Mouse (Mus musculus) CH12.LX (cell line): ENCODE results near the gene Fer. TPM values are rescaled to one million over a fixed set of nuclear protein-coding genes. Genes with fewer than 3 reads are reported as not detected.

Experiments used
- DNase-seq: peaks from one replicate; pipeline ENCODE4 v3.0.0-alpha.2; 2013; ENCODE audit errors: extremely low read depth
- H3K27ac ChIP-seq: 2 replicates; pipeline ENCODE4 v1.5.1; 2012; ENCODE audit warnings: low read depth, mild to moderate bottlenecking, control low read depth, moderate library complexity; ENCODE audit not compliant: insufficient read depth
- H3K27me3 ChIP-seq: replicated peaks from 2 replicates; pipeline ENCODE3; 2012; ENCODE audit warnings: inconsistent platforms
- H3K36me3 ChIP-seq, 2 experiments: replicated peaks in 1 of 2; 2 replicates each; pipeline versions ENCODE3 to v1.6.1; 2012; ENCODE audit warnings: inconsistent platforms in 1 of 2, low read length in 1 of 2, mild to moderate bottlenecking in 1 of 2, mixed read lengths in 1 of 2, moderate library complexity in 1 of 2; ENCODE audit not compliant: control insufficient read depth in 1 of 2, insufficient read depth in 1 of 2
- H3K4me1 ChIP-seq, 2 experiments: 2 replicates each; pipeline ENCODE4 v1.6.1; 2012; ENCODE audit warnings: inconsistent platforms in 1 of 2, moderate library complexity in 1 of 2; ENCODE audit not compliant: insufficient read depth in 2 of 2, control insufficient read depth in 1 of 2
- H3K4me2 ChIP-seq: 2 replicates; pipeline ENCODE4 v1.6.1; 2012; ENCODE audit warnings: low read depth, mild to moderate bottlenecking, control low read depth; ENCODE audit not compliant: poor library complexity, insufficient read depth, severe bottlenecking
- H3K4me3 ChIP-seq, 3 experiments: fragments of 150-350 bp in 1 of 3; sonication (generic) in 1 of 3; replicated peaks in 1 of 3; 2 replicates each; pipeline versions ENCODE3 to v1.5.1; 2011 to 2012; ENCODE audit warnings: low read depth in 2 of 3, low read length in 2 of 3, mild to moderate bottlenecking in 2 of 3, moderate library complexity in 2 of 3, control low read depth in 1 of 3, improper control_type of control experiment in 1 of 3, inconsistent platforms in 1 of 3, mixed read lengths in 1 of 3; ENCODE audit not compliant: poor library complexity in 1 of 3
- H3K79me2 ChIP-seq: replicated peaks from 2 replicates; pipeline ENCODE4 v1.6.1; 2012; ENCODE audit warnings: mild to moderate bottlenecking, moderate library complexity; ENCODE audit not compliant: control insufficient read depth, poor library complexity, insufficient read depth, severe bottlenecking; ENCODE audit errors: extremely low read depth
- H3K9ac ChIP-seq: 2 replicates; pipeline ENCODE4 v1.6.1; 2012; ENCODE audit warnings: low read depth, mild to moderate bottlenecking, control low read depth, moderate library complexity; ENCODE audit not compliant: insufficient read depth
- H3K9me3 ChIP-seq: replicated peaks from 2 replicates; pipeline ENCODE3; 2012; ENCODE audit warnings: low read length, inconsistent platforms, mixed read lengths
- BHLHE40 ChIP-seq: IDR thresholded peaks from 2 replicates; pipeline ENCODE4 v1.6.1; 2011; ENCODE audit warnings: mild to moderate bottlenecking, low read depth, low read length, improper control_type of control experiment
- CHD1 ChIP-seq: IDR thresholded peaks from 2 replicates; pipeline ENCODE4 v1.6.1; 2012; ENCODE audit warnings: low read depth, low read length, improper control_type of control experiment, inconsistent platforms
- CHD2 ChIP-seq: IDR thresholded peaks from 2 replicates; pipeline ENCODE4 v1.6.1; 2011; ENCODE audit warnings: low read length, improper control_type of control experiment
- CTCF ChIP-seq, 2 experiments: IDR thresholded peaks in 1 of 2; conservative IDR thresholded peaks in 1 of 2; 2 replicates each; pipeline ENCODE4 v1.5.1; 2011 to 2012; ENCODE audit warnings: low read depth in 2 of 2, low read length in 2 of 2, improper control_type of control experiment in 1 of 2, inconsistent platforms in 1 of 2, mild to moderate bottlenecking in 1 of 2, moderate library complexity in 1 of 2
- ETS1 ChIP-seq: conservative IDR thresholded peaks from 2 replicates; pipeline ENCODE4 v1.6.1; 2012; ENCODE audit warnings: low read depth, mild to moderate bottlenecking, inconsistent platforms, low read length, improper control_type of control experiment, moderate library complexity
- HCFC1 ChIP-seq: IDR thresholded peaks from 2 replicates; pipeline ENCODE4 v1.6.1; 2012; ENCODE audit warnings: low read depth, mild to moderate bottlenecking, inconsistent platforms, low read length, improper control_type of control experiment
- JUND ChIP-seq: conservative IDR thresholded peaks from 2 replicates; pipeline ENCODE4 v1.6.1; 2011; ENCODE audit warnings: low read depth, low read length, improper control_type of control experiment
- KAT2A ChIP-seq: IDR thresholded peaks from 2 replicates; pipeline ENCODE4 v1.6.1; 2012; ENCODE audit warnings: low read length, improper control_type of control experiment, inconsistent platforms; ENCODE audit not compliant: insufficient replicate concordance
- MAX ChIP-seq: IDR thresholded peaks from 2 replicates; pipeline ENCODE4 v1.6.1; 2011; ENCODE audit warnings: low read length, improper control_type of control experiment
- MAZ ChIP-seq: IDR thresholded peaks from 2 replicates; pipeline ENCODE4 v1.6.1; 2012; ENCODE audit warnings: low read depth, mild to moderate bottlenecking, inconsistent platforms, low read length, improper control_type of control experiment, moderate library complexity
- MXI1 ChIP-seq: IDR thresholded peaks from 2 replicates; pipeline ENCODE4 v1.6.1; 2011; ENCODE audit warnings: mild to moderate bottlenecking, low read depth, low read length, improper control_type of control experiment
- NELFE ChIP-seq: IDR thresholded peaks from 2 replicates; pipeline ENCODE4 v1.6.1; 2011; ENCODE audit warnings: low read depth, low read length, improper control_type of control experiment
- PAX5 ChIP-seq: IDR thresholded peaks from 2 replicates; pipeline ENCODE4 v1.6.1; 2012; ENCODE audit warnings: low read length, inconsistent platforms, mixed read lengths
- POLR2A ChIP-seq: IDR thresholded peaks from 2 replicates; pipeline ENCODE4 v1.6.1; 2011; ENCODE audit warnings: low read depth, mild to moderate bottlenecking, improper control_type of control experiment, low read length
- POLR2AphosphoS2 ChIP-seq: IDR thresholded peaks from 2 replicates; pipeline ENCODE4 v1.6.1; 2011; ENCODE audit warnings: low read depth, low read length, improper control_type of control experiment
- SIN3A ChIP-seq: IDR thresholded peaks from 2 replicates; pipeline ENCODE4 v1.6.1; 2012; ENCODE audit warnings: low read length, improper control_type of control experiment, inconsistent platforms
- TBP ChIP-seq: conservative IDR thresholded peaks from 2 replicates; pipeline ENCODE4 v1.6.1; 2011; ENCODE audit warnings: low read depth, low read length, improper control_type of control experiment
- TCF12 ChIP-seq: IDR thresholded peaks from 2 replicates; pipeline ENCODE4 v1.6.1; 2014; ENCODE audit warnings: low read depth, mild to moderate bottlenecking, inconsistent platforms, low read length, improper control_type of control experiment
- USF1 ChIP-seq: IDR thresholded peaks from 2 replicates; pipeline ENCODE4 v1.6.1; 2014; ENCODE audit warnings: low read depth, mild to moderate bottlenecking, inconsistent platforms, low read length, improper control_type of control experiment
- USF2 ChIP-seq: conservative IDR thresholded peaks from 2 replicates; pipeline ENCODE4 v1.6.1; 2011; ENCODE audit warnings: low read depth, low read length, improper control_type of control experiment
- ZMIZ1 ChIP-seq: IDR thresholded peaks from 2 replicates; pipeline ENCODE4 v1.6.1; 2012; ENCODE audit warnings: low read depth, mild to moderate bottlenecking, inconsistent platforms, low read length, improper control_type of control experiment
- dilution Hi-C: fragments of 300-500 bp; cut with MboI; formaldehyde crosslinking; loops from 2 replicates; pipeline ENCODE4 v1.14.3; 2020; ENCODE audit warnings: low sequenced_read_pairs; ENCODE audit not compliant: extremely low pct_unique_long_range_greater_than_20kb, extremely low pct_ligation_motif_present
- in situ Hi-C: fragments of 300-500 bp; cut with MboI; formaldehyde crosslinking; loops from 3 replicates; pipeline ENCODE4 v1.14.3; 2019; ENCODE audit warnings: low sequenced_read_pairs, low pct_ligation_motif_present, low pct_unique_long_range_greater_than_20kb, mixed read lengths
- polyA plus RNA-seq: library from polyadenylated mRNA; unstranded; fragments of >175 nt; gene quantifications from 2 replicates; pipeline ENCODE4 v1.2.1, GENCODE M21; 2012; ENCODE audit warnings: low read depth; ENCODE audit not compliant: insufficient read length
- total RNA-seq, 2 experiments: library from RNA; depleted of rRNA; stranded (reverse); fragments of 300-350 nt in 1 of 2; fragments of >200 nt in 1 of 2; gene quantifications; 2 replicates each; pipeline ENCODE4 v1.2.3; 2012 to 2014

Gene Fer
- total and polyA plus RNA-seq, 3 experiments = 4.3 to 4.9 (median 4.5) TPM

- no peak for DNase-seq
- no peak overlapping the region for H3K4me2 ChIP-seq
These were observed 463 bp upstream of the Fer start for GRCm38 (mm10) chr17:63862399-63862798.

GRCm38 (mm10) chr17:63863647-63864149 lies 836 bp downstream of the Fer start, which contains the start of gene A930002H24Rik:
TSS of gene A930002H24Rik (minus strand) at chr17:63863791.
- Histone ChIP-seq H3K27me3 (peaks cover 45% of the 10 kb centered on the region), H3K9me3 (peaks cover 5% of the 10 kb centered on the region), H3K9ac (peak within 1 kb of the TSS; percentile 54), H3K27ac (no peak within 1 kb of the TSS), H3K4me1 (peaks cover 2 to 20% of the 10 kb centered on the region in 2 experiments; a peak in 2 of 4 replicates), H3K79me2 (no peaks in the 10 kb centered on the region), H3K36me3 (no peaks in the 10 kb centered on the region), H3K4me3 (peak within 1 kb of the TSS; percentile 63 to 77 (median 64)), H3K4me2 (peak within 1 kb of the TSS; percentile 94)
- in situ Hi-C loops = no loop called here
- TF ChIP-seq POLR2A = peak; percentile 44; the same call in 1 of the 2 replicates
- TF ChIP-seq MXI1 = no peak
- TF ChIP-seq HCFC1 = no peak
- no peak for TF ChIP-seq SIN3A
- peak; percentile 66 for TF ChIP-seq USF2
- TF ChIP-seq POLR2AphosphoS2 = no peak
- TF ChIP-seq JUND = no peak
- TF ChIP-seq CTCF (conservative IDR thresholded peaks at IDR 0.05 in 1 of 2, IDR thresholded peaks at IDR 0.05 in 1 of 2; ENCODE audit: low read depth in 2 of 2, low read length in 2 of 2) = no peak
- no peak for TF ChIP-seq PAX5
- peak; percentile 44 for TF ChIP-seq BHLHE40
- TF ChIP-seq NELFE = no peak
- TF ChIP-seq ETS1 = no peak
- peak; percentile 86 for TF ChIP-seq USF1
- TF ChIP-seq MAX = peak; percentile 91
- no peak for TF ChIP-seq ZMIZ1
- TF ChIP-seq MAZ = no peak
- TF ChIP-seq KAT2A = no peak
- TF ChIP-seq CHD2 = peak; percentile 90
- TF ChIP-seq CHD1 = no peak
- DNase-seq = peak; percentile 93
- dilution Hi-C loops = no loop called here

More at GRCm38 (mm10) chr17:63862399-63862798, 463 bp upstream of the Fer start:
- Histone ChIP-seq H3K36me3 (no peaks in the 10 kb centered on the region), H3K4me1 (peaks cover 2 to 20% of the 10 kb centered on the region in 2 experiments; a peak in 2 of 4 replicates), H3K27me3 (peaks cover 58% of the 10 kb centered on the region), H3K27ac (no peak overlapping the region), H3K9me3 (peaks cover 5% of the 10 kb centered on the region)
- TF ChIP-seq PAX5 (no peak), USF2 (no peak), TCF12 (no peak), TBP (no peak)
- TF ChIP-seq, all 38 proteins: peak for 0
- in situ Hi-C loops = no loop called here
- dilution Hi-C loops = no loop called here
- Histone ChIP-seq H3K4me3 (no peak overlapping the region), H3K9ac (no peak overlapping the region), H3K79me2 (no peaks in the 10 kb centered on the region)
